Mouse (Mus musculus) forebrain, embryonic 15.5 days (tissue): ENCODE measurements around the gene Ccnb2. TPM values are rescaled to one million over a fixed set of nuclear protein-coding genes. Genes with fewer than 3 reads are reported as not detected.

Experiments
- ATAC-seq: fragments of 200-750 bp; cut with Nextera tagmentation; replicated peaks from 2 replicates; pipeline ENCODE4 v1.8.0; 2017; ENCODE audit warnings: mild to moderate bottlenecking, moderate TSS enrichment, moderate library complexity
- H3K27ac ChIP-seq: fragments of 300-500 bp; sonication (generic); replicated peaks from 2 replicates; pipeline ENCODE4 v1.5.1; 2015; ENCODE audit warnings: mild to moderate bottlenecking, inconsistent platforms
- H3K27me3 ChIP-seq: fragments of 300-500 bp; sonication (generic); 2 replicates; pipeline ENCODE4 v1.6.1; 2015; ENCODE audit warnings: inconsistent platforms
- H3K36me3 ChIP-seq: fragments of 300-500 bp; sonication (generic); 2 replicates; pipeline ENCODE4 v1.6.1; 2015; ENCODE audit warnings: mild to moderate bottlenecking, inconsistent platforms
- H3K4me1 ChIP-seq: fragments of 300-500 bp; sonication (generic); 2 replicates; pipeline ENCODE4 v1.6.1; 2015; ENCODE audit warnings: inconsistent platforms
- H3K4me2 ChIP-seq: fragments of 300-500 bp; sonication (generic); replicated peaks from 2 replicates; pipeline ENCODE4 v1.6.1; 2015; ENCODE audit warnings: mild to moderate bottlenecking, inconsistent platforms
- H3K4me3 ChIP-seq: fragments of 300-500 bp; sonication (generic); 2 replicates; pipeline ENCODE4 v1.5.1; 2015; ENCODE audit warnings: mild to moderate bottlenecking, inconsistent platforms
- H3K9ac ChIP-seq: fragments of 300-500 bp; sonication (generic); replicated peaks from 2 replicates; pipeline ENCODE4 v1.6.1; 2015; ENCODE audit warnings: mild to moderate bottlenecking, inconsistent platforms
- H3K9me3 ChIP-seq: fragments of 300-500 bp; sonication (generic); 2 replicates; pipeline ENCODE4 v1.6.1; 2016; ENCODE audit warnings: inconsistent platforms
- WGBS: fragments of 180-500 bp; shearing (Covaris S2); methylation state at CpG from one replicate; pipeline ENCODE4 v1.1.7; 2015; ENCODE audit warnings: mixed read lengths; 5-methylcytosine and 5-hydroxymethylcytosine counted together
- microRNA-seq: library from miRNA; unstranded; fragments of <30 nt; microRNA quantifications from one replicate; pipeline ENCODE4, GENCODE M21; 2016
- polyA plus RNA-seq: library from polyadenylated mRNA; unstranded; fragments of >200 nt; fragmentation: Nextera tagmentation; extraction: Ambion mirVana; gene quantifications from 2 replicates; pipeline ENCODE4 v1.2.1, GENCODE M21; 2015

Gene Ccnb2
- polyA plus RNA-seq, 1 experiment from 2014 or later: 72.5 TPM

GRCm38 (mm10) chr9:70382091-70382490 lies 39.3 kb downstream of the Ccnb2 start:
- WGBS: 80% methylated on average over 12 of the region's 12 CpGs
- Histone ChIP-seq H3K27me3 (no peaks in the 10 kb centered on the region), H3K4me2 (no peak overlapping the region), H3K4me3 (no peak overlapping the region), H3K36me3 (no peaks in the 10 kb centered on the region), H3K9me3 (no peaks in the 10 kb centered on the region), H3K4me1 (no peaks in the 10 kb centered on the region), H3K27ac (no peak overlapping the region), H3K9ac (no peak overlapping the region)
- no peak for ATAC-seq

- Histone ChIP-seq H3K27ac (no peak overlapping the region), H3K9me3 (no peaks in the 10 kb centered on the region), H3K27me3 (no peaks in the 10 kb centered on the region), H3K9ac (no peak overlapping the region), H3K4me2 (no peak overlapping the region), H3K4me1 (no peaks in the 10 kb centered on the region), H3K4me3 (no peak overlapping the region), H3K36me3 (no peaks in the 10 kb centered on the region)
- no peak for ATAC-seq
- WGBS: 88% methylated on average over 7 of the region's 7 CpGs
These were observed 41.6 kb downstream of the Ccnb2 start for GRCm38 (mm10) chr9:70379502-70380467.

GRCm38 (mm10) chr9:70371638-70372037 lies 49.7 kb downstream of the Ccnb2 start:
- no peak for ATAC-seq
- peaks cover 3% of the 10 kb centered on the region; the same call in 1 of the 2 replicates for H3K36me3 ChIP-seq
- WGBS: 79% methylated on average over 5 of the region's 5 CpGs
- H3K4me1 ChIP-seq: no peaks in the 10 kb centered on the region
- no peak overlapping the region for H3K4me2 ChIP-seq
- no peaks in the 10 kb centered on the region for H3K27me3 ChIP-seq
- no peak overlapping the region for H3K9ac ChIP-seq
- no peak overlapping the region for H3K4me3 ChIP-seq
- H3K9me3 ChIP-seq: no peaks in the 10 kb centered on the region
- no peak overlapping the region for H3K27ac ChIP-seq

GRCm38 (mm10) chr9:70366898-70367297 lies 54.4 kb downstream of the Ccnb2 start:
- ATAC-seq: no peak
- no peaks in the 10 kb centered on the region for H3K27me3 ChIP-seq
- H3K4me1 ChIP-seq: no peaks in the 10 kb centered on the region
- no peak overlapping the region for H3K4me3 ChIP-seq
- H3K27ac ChIP-seq: no peak overlapping the region
- 91% methylated on average over 6 of the region's 6 CpGs for WGBS
- no peak overlapping the region for H3K4me2 ChIP-seq
- H3K9ac ChIP-seq: no peak overlapping the region
- peaks cover 3% of the 10 kb centered on the region; the same call in 1 of the 2 replicates for H3K36me3 ChIP-seq
- H3K9me3 ChIP-seq: no peaks in the 10 kb centered on the region

GRCm38 (mm10) chr9:70365915-70366314 lies 55.4 kb downstream of the Ccnb2 start:
- Histone ChIP-seq H3K36me3 (peaks cover 3% of the 10 kb centered on the region; the same call in 1 of the 2 replicates), H3K9ac (no peak overlapping the region), H3K27me3 (no peaks in the 10 kb centered on the region), H3K4me3 (no peak overlapping the region), H3K27ac (no peak overlapping the region), H3K4me1 (no peaks in the 10 kb centered on the region), H3K9me3 (no peaks in the 10 kb centered on the region), H3K4me2 (no peak overlapping the region)
- 97% methylated on average over 2 of the region's 2 CpGs for WGBS
- no peak for ATAC-seq

- Histone ChIP-seq H3K4me3 (no peak overlapping the region), H3K4me2 (no peak overlapping the region), H3K9ac (no peak overlapping the region), H3K27ac (no peak overlapping the region), H3K9me3 (no peaks in the 10 kb centered on the region), H3K27me3 (no peaks in the 10 kb centered on the region), H3K4me1 (no peaks in the 10 kb centered on the region), H3K36me3 (peaks cover 3% of the 10 kb centered on the region; the same call in 1 of the 2 replicates)
- ATAC-seq: no peak
- 95% methylated on average over 8 of the region's 8 CpGs for WGBS
These were observed 56.6 kb downstream of the Ccnb2 start for GRCm38 (mm10) chr9:70364741-70365140.

GRCm38 (mm10) chr9:70359402-70360131 lies 61.8 kb downstream of the Ccnb2 start:
- no peak overlapping the region for H3K4me3 ChIP-seq
- 96% methylated on average over 2 of the region's 2 CpGs for WGBS
- no peaks in the 10 kb centered on the region for H3K4me1 ChIP-seq
- H3K9me3 ChIP-seq: 0 out of 2 replicates have a peak, but pooled peaks cover 4% of the 10 kb centered on the region
- H3K9ac ChIP-seq: no peak overlapping the region
- no peaks in the 10 kb centered on the region for H3K27me3 ChIP-seq
- ATAC-seq: no peak
- H3K27ac ChIP-seq: no peak overlapping the region
- no peaks in the 10 kb centered on the region for H3K36me3 ChIP-seq
- H3K4me2 ChIP-seq: no peak overlapping the region

Small RNA genes within 50 kb of the gene (microRNA-seq; reads per million reads assigned to microRNA genes)
- gene Mir5626: 7.7 reads per million, percentile 23 among the genes with 10 or more reads in this experiment

Other genes with a start within 250 kb of the Ccnb2 start
- gene Myo1e, start 214.2 kb downstream of the Ccnb2 start, polyA plus RNA-seq: 5.1 and 5.9 TPM in 2 replicates
- gene Rnf111, start 82.2 kb upstream of the Ccnb2 start, polyA plus RNA-seq: 37.6 TPM in 2 replicates
- gene Sltm, start 121.2 kb upstream of the Ccnb2 start, polyA plus RNA-seq: 70.9 and 71.1 TPM in 2 replicates
- gene Gm10642, start 234.7 kb upstream of the Ccnb2 start, polyA plus RNA-seq: 0.24 and 0.28 TPM in 2 replicates
- 16.6 and 19.4 TPM in 2 replicates for gene Mindy2, start 235.6 kb upstream of the Ccnb2 start, polyA plus RNA-seq